Mouse (Mus musculus): ENCODE measurements around the gene Pdk1. TPM values are rescaled to one million over a fixed set of nuclear protein-coding genes. Genes with fewer than 3 reads are reported as not detected.

The Pdk1 gene
- polyA plus RNA-seq, 1 experiment: 1.1 TPM

GRCm38 (mm10) chr2:71874836-71875235, 1.8 kb downstream of the Pdk1 start:
- Histone ChIP-seq H3K4me3 (ENCODE audit: insufficient read depth, poor library complexity, severe bottlenecking) (no peak overlapping the region), H3K36me3 (ENCODE audit: control insufficient read depth, insufficient read depth) (no peaks in the 10 kb centered on the region), H3K79me2 (ENCODE audit: control insufficient read depth, insufficient read depth) (no peaks in the 10 kb centered on the region)

GRCm38 (mm10) chr2:71877865-71878264, 4.8 kb downstream of the Pdk1 start:
- no peak overlapping the region for H3ac ChIP-seq (ENCODE audit: control insufficient read depth, insufficient read length, low read depth)
- H3K79me2 ChIP-seq (ENCODE audit: control insufficient read depth, insufficient read depth): no peaks in the 10 kb centered on the region
- H3K79me3 ChIP-seq (ENCODE audit: low read depth): no peaks in the 10 kb centered on the region
- no peaks in the 10 kb centered on the region for H3K36me3 ChIP-seq (ENCODE audit: control insufficient read depth, insufficient read depth)
- no peak overlapping the region for H3K4me3 ChIP-seq (ENCODE audit: insufficient read depth, poor library complexity, severe bottlenecking)
- TF ChIP-seq MYOG (IDR thresholded peaks at IDR 0.05; ENCODE audit: control insufficient read depth, extremely low read depth, insufficient read length): no peak
- no peak for TF ChIP-seq CEBPB (IDR thresholded peaks at IDR 0.05; ENCODE audit: low read depth)
- no peak for TF ChIP-seq MYOD1 (IDR thresholded peaks at IDR 0.05; ENCODE audit: control insufficient read depth, insufficient read length, low read depth)
- TF ChIP-seq USF1 (IDR thresholded peaks at IDR 0.05; ENCODE audit: low read depth): no peak
- TF ChIP-seq MAX (IDR thresholded peaks at IDR 0.05): no peak
- TF ChIP-seq FOSL1 (IDR thresholded peaks at IDR 0.05; ENCODE audit: insufficient read depth, low read length, poor library complexity, severe bottlenecking): no peak
- TF ChIP-seq CTCF (IDR thresholded peaks at IDR 0.05; ENCODE audit: control insufficient read depth, insufficient read depth, insufficient read length): no peak
- H3K27me3 ChIP-seq (ENCODE audit: control insufficient read depth, insufficient read depth, insufficient read length): no peaks in the 10 kb centered on the region

More at GRCm38 (mm10) chr2:71874836-71875235, 1.8 kb downstream of the Pdk1 start:
- TF ChIP-seq MAX (IDR thresholded peaks at IDR 0.05): no peak
- no peak for TF ChIP-seq MYOD1 (IDR thresholded peaks at IDR 0.05; ENCODE audit: control insufficient read depth, insufficient read length, low read depth)
- no peak for TF ChIP-seq FOSL1 (IDR thresholded peaks at IDR 0.05; ENCODE audit: insufficient read depth, low read length, poor library complexity, severe bottlenecking)
- no peak for TF ChIP-seq CTCF (IDR thresholded peaks at IDR 0.05; ENCODE audit: control insufficient read depth, insufficient read depth, insufficient read length)
- Histone ChIP-seq H3K27me3 (ENCODE audit: control insufficient read depth, insufficient read depth, insufficient read length) (no peaks in the 10 kb centered on the region), H3ac (ENCODE audit: control insufficient read depth, insufficient read length, low read depth) (no peak overlapping the region), H3K79me3 (ENCODE audit: low read depth) (no peaks in the 10 kb centered on the region)

- Histone ChIP-seq H3K36me3 (ENCODE audit: control insufficient read depth, insufficient read depth) (no peaks in the 10 kb centered on the region), H3ac (ENCODE audit: control insufficient read depth, insufficient read length, low read depth) (no peak overlapping the region), H3K79me3 (ENCODE audit: low read depth) (no peaks in the 10 kb centered on the region), H3K4me3 (ENCODE audit: insufficient read depth, poor library complexity, severe bottlenecking) (no peak overlapping the region), H3K27me3 (ENCODE audit: control insufficient read depth, insufficient read depth, insufficient read length) (no peaks in the 10 kb centered on the region), H3K79me2 (ENCODE audit: control insufficient read depth, insufficient read depth) (no peaks in the 10 kb centered on the region)
- TF ChIP-seq FOSL1 (IDR thresholded peaks at IDR 0.05; ENCODE audit: insufficient read depth, low read length, poor library complexity, severe bottlenecking) (no peak), USF1 (IDR thresholded peaks at IDR 0.05; ENCODE audit: low read depth) (no peak), MYOD1 (IDR thresholded peaks at IDR 0.05; ENCODE audit: control insufficient read depth, insufficient read length, low read depth) (no peak), CTCF (IDR thresholded peaks at IDR 0.05; ENCODE audit: control insufficient read depth, insufficient read depth, insufficient read length) (no peak), CEBPB (IDR thresholded peaks at IDR 0.05; ENCODE audit: low read depth) (no peak), MAX (IDR thresholded peaks at IDR 0.05) (no peak), MYOG (IDR thresholded peaks at IDR 0.05; ENCODE audit: control insufficient read depth, extremely low read depth, insufficient read length) (no peak)
Measured at GRCm38 (mm10) chr2:71878441-71878840, 5.4 kb downstream of the Pdk1 start.

- H3ac ChIP-seq (ENCODE audit: control insufficient read depth, insufficient read length, low read depth): no peak overlapping the region
- no peak overlapping the region for H3K4me3 ChIP-seq (ENCODE audit: insufficient read depth, poor library complexity, severe bottlenecking)
- H3K79me2 ChIP-seq (ENCODE audit: control insufficient read depth, insufficient read depth): no peaks in the 10 kb centered on the region
- no peaks in the 10 kb centered on the region for H3K27me3 ChIP-seq (ENCODE audit: control insufficient read depth, insufficient read depth, insufficient read length)
- TF ChIP-seq CTCF (IDR thresholded peaks at IDR 0.05; ENCODE audit: control insufficient read depth, insufficient read depth, insufficient read length) (no peak), MYOD1 (IDR thresholded peaks at IDR 0.05; ENCODE audit: control insufficient read depth, insufficient read length, low read depth) (no peak), MYOG (IDR thresholded peaks at IDR 0.05; ENCODE audit: control insufficient read depth, extremely low read depth, insufficient read length) (no peak), FOSL1 (IDR thresholded peaks at IDR 0.05; ENCODE audit: insufficient read depth, low read length, poor library complexity, severe bottlenecking) (no peak), MAX (IDR thresholded peaks at IDR 0.05) (no peak), USF1 (IDR thresholded peaks at IDR 0.05; ENCODE audit: low read depth) (no peak), CEBPB (IDR thresholded peaks at IDR 0.05; ENCODE audit: low read depth) (no peak)
- no peaks in the 10 kb centered on the region for H3K36me3 ChIP-seq (ENCODE audit: control insufficient read depth, insufficient read depth)
- no peaks in the 10 kb centered on the region for H3K79me3 ChIP-seq (ENCODE audit: low read depth)
Measured at GRCm38 (mm10) chr2:71878943-71879342, 5.9 kb downstream of the Pdk1 start.

GRCm38 (mm10) chr2:71882914-71883651, 10.1 kb downstream of the Pdk1 start:
- TF ChIP-seq MYOD1 (IDR thresholded peaks at IDR 0.05; ENCODE audit: control insufficient read depth, insufficient read length, low read depth) (no peak), MYOG (IDR thresholded peaks at IDR 0.05; ENCODE audit: control insufficient read depth, extremely low read depth, insufficient read length) (no peak), CEBPB (IDR thresholded peaks at IDR 0.05; ENCODE audit: low read depth) (no peak), CTCF (IDR thresholded peaks at IDR 0.05; ENCODE audit: control insufficient read depth, insufficient read depth, insufficient read length) (no peak), FOSL1 (IDR thresholded peaks at IDR 0.05; ENCODE audit: insufficient read depth, low read length, poor library complexity, severe bottlenecking) (no peak), USF1 (IDR thresholded peaks at IDR 0.05; ENCODE audit: low read depth) (no peak), MAX (IDR thresholded peaks at IDR 0.05) (no peak)
- Histone ChIP-seq H3K4me3 (ENCODE audit: insufficient read depth, poor library complexity, severe bottlenecking) (no peak overlapping the region), H3ac (ENCODE audit: control insufficient read depth, insufficient read length, low read depth) (no peak overlapping the region), H3K79me3 (ENCODE audit: low read depth) (no peaks in the 10 kb centered on the region), H3K79me2 (ENCODE audit: control insufficient read depth, insufficient read depth) (no peaks in the 10 kb centered on the region), H3K36me3 (ENCODE audit: control insufficient read depth, insufficient read depth) (no peaks in the 10 kb centered on the region), H3K27me3 (ENCODE audit: control insufficient read depth, insufficient read depth, insufficient read length) (no peaks in the 10 kb centered on the region)

Measured in C2C12 (cell line).